Mouse (Mus musculus) midbrain, embryonic 13.5 days (tissue): Measurements from ENCODE around the gene Xrn2. TPM values are rescaled to one million over a fixed set of nuclear protein-coding genes. Genes with fewer than 3 reads are reported as not detected.

Experiments used
- ATAC-seq: fragments of 200-750 bp; cut with Nextera tagmentation; 2 replicates; pipeline ENCODE4 v1.8.0; 2017; ENCODE audit warnings: mild to moderate bottlenecking, moderate TSS enrichment, moderate library complexity
- H3K27ac ChIP-seq: fragments of 300-500 bp; sonication (generic); 2 replicates; pipeline ENCODE4 v1.5.1; 2015; ENCODE audit warnings: inconsistent platforms, mild to moderate bottlenecking, moderate library complexity
- H3K27me3 ChIP-seq: fragments of 300-500 bp; sonication (generic); 2 replicates; pipeline ENCODE4 v1.6.1; 2015; ENCODE audit warnings: mild to moderate bottlenecking, inconsistent platforms
- H3K36me3 ChIP-seq: fragments of 300-500 bp; sonication (generic); 2 replicates; pipeline ENCODE4 v1.6.1; 2015; ENCODE audit warnings: mild to moderate bottlenecking, inconsistent platforms
- H3K4me1 ChIP-seq: fragments of 300-500 bp; sonication (generic); replicated peaks from 2 replicates; pipeline ENCODE4 v1.6.1; 2015; ENCODE audit warnings: inconsistent platforms
- H3K4me2 ChIP-seq: fragments of 300-500 bp; sonication (generic); replicated peaks from 2 replicates; pipeline ENCODE4 v1.6.1; 2015; ENCODE audit warnings: moderate library complexity, mild to moderate bottlenecking, inconsistent platforms
- H3K4me3 ChIP-seq: fragments of 300-500 bp; sonication (generic); replicated peaks from 2 replicates; pipeline ENCODE4 v1.5.1; 2015; ENCODE audit warnings: mild to moderate bottlenecking, inconsistent platforms
- H3K9ac ChIP-seq: fragments of 300-500 bp; sonication (generic); replicated peaks from 2 replicates; pipeline ENCODE4 v1.6.1; 2015; ENCODE audit warnings: mild to moderate bottlenecking, inconsistent platforms
- H3K9me3 ChIP-seq: fragments of 300-500 bp; sonication (generic); 2 replicates; pipeline ENCODE4 v1.6.1; 2016; ENCODE audit warnings: mild to moderate bottlenecking, inconsistent platforms
- WGBS: fragments of 180-500 bp; shearing (Covaris S2); methylation state at CpG from one replicate; pipeline ENCODE4 v1.1.7; 2015; 5-methylcytosine and 5-hydroxymethylcytosine counted together
- polyA plus RNA-seq: library from polyadenylated mRNA; unstranded; fragments of >200 nt; fragmentation: Nextera tagmentation; extraction: Ambion mirVana; gene quantifications from 2 replicates; pipeline ENCODE4 v1.2.1, GENCODE M21; 2015

Xrn2 gene
- polyA plus RNA-seq, 1 experiment from 2014 or later, result 78.8 TPM

DNA sequence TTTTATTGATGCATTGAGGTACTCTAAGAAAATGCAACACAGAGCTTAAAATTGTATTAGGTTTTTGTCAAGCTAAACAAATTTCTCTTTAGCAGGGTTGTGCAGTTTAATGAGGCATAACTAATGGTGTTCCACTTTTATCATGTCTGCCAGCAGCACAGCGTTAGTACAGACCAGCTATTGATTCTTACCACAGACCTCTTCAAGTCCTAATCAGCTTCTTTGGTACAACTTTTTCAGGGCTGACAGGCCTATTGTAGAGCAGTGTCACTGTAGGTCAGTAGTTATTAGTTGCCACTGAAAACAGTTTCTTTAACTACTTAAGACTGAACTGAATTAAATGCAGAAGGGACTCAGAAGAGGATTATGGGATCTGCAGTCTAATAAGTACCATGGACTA, 56.3 kb downstream of the Xrn2 start:
- no peaks in the 10 kb centered on the region for H3K27me3 ChIP-seq
- no peaks in the 10 kb centered on the region for H3K9me3 ChIP-seq
- WGBS, result 13% methylated on average over 1 of the region's 1 CpGs
- H3K4me1 ChIP-seq, result no peaks in the 10 kb centered on the region; the same call in 1 of the 2 replicates
- 0 out of 2 replicates have a peak, but pooled peaks have one; percentile 20 for ATAC-seq
- no peak overlapping the region for H3K4me2 ChIP-seq
- H3K9ac ChIP-seq, result no peak overlapping the region
- no peak overlapping the region for H3K27ac ChIP-seq
- no peak overlapping the region for H3K4me3 ChIP-seq
- H3K36me3 ChIP-seq, result peaks cover 27% of the 10 kb centered on the region

DNA sequence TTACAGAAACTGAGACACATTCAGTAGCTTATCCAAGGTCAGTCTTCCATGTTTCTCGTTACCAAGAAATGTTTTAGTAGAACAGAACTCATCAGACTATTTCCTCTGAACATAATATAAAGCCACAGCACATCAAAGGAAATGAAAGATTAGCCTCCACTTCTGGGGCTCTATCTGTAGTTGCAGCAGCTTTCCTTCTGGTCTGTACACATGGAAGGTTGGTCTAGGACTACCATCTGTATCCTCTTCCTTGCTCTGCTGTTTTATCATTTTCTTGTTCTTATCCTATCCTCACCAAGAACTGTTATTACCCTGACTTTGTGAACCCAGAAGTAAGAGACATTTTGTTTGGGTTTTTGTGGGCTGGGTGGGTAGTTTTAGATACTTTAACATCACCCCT, 57.5 kb downstream of the Xrn2 start:
- H3K27ac ChIP-seq, result no peak overlapping the region
- no peaks in the 10 kb centered on the region for H3K9me3 ChIP-seq
- WGBS, result 85% methylated on average over 1 of the region's 1 CpGs
- H3K36me3 ChIP-seq, result peaks cover 27% of the 10 kb centered on the region
- H3K9ac ChIP-seq, result no peak overlapping the region
- no peak overlapping the region for H3K4me2 ChIP-seq
- H3K27me3 ChIP-seq, result no peaks in the 10 kb centered on the region
- no peaks in the 10 kb centered on the region; the same call in 1 of the 2 replicates for H3K4me1 ChIP-seq
- no peak overlapping the region for H3K4me3 ChIP-seq
- ATAC-seq, result no peak

DNA sequence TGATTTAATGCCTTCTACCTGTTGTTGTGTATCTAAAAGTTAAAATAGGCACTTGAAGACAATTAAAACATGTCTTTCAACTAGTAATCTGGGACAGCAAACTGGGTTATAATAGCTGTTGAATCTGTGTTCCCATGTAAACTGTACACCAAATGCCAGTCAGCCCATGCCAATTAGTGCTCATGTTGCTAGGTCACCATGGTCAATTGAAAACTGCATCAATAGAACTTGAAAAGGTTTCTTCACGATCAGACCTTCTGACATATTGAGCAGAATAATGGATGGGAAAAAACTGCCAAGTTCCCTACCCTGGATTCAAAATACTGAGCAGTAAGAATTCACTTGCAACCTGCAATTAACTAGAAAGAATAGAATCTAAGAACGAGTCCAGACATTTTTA, 61.2 kb downstream of the Xrn2 start:
- ATAC-seq, result no peak
- H3K9me3 ChIP-seq, result no peaks in the 10 kb centered on the region
- no peak overlapping the region for H3K9ac ChIP-seq
- peaks cover 29% of the 10 kb centered on the region for H3K36me3 ChIP-seq
- H3K4me3 ChIP-seq, result no peak overlapping the region
- no peaks in the 10 kb centered on the region; the same call in 1 of the 2 replicates for H3K4me1 ChIP-seq
- peaks cover 3% of the 10 kb centered on the region for H3K27me3 ChIP-seq
- WGBS, result 68% methylated on average over 2 of the region's 2 CpGs
- no peak overlapping the region for H3K4me2 ChIP-seq
- no peak overlapping the region for H3K27ac ChIP-seq

- Histone ChIP-seq H3K9ac (no peak overlapping the region), H3K4me1 (no peaks in the 10 kb centered on the region), H3K4me2 (no peak overlapping the region), H3K36me3 (peaks cover 25% of the 10 kb centered on the region), H3K4me3 (no peak overlapping the region), H3K27ac (no peak overlapping the region), H3K9me3 (no peaks in the 10 kb centered on the region), H3K27me3 (peaks cover 7% of the 10 kb centered on the region)
- 87% methylated on average over 4 of the region's 4 CpGs for WGBS
- ATAC-seq, result no peak
Measured at GRCm38 (mm10) chr2:147074399-147074798, 61.6 kb downstream of the Xrn2 start.

GRCm38 (mm10) chr2:147082391-147082790, 69.6 kb downstream of the Xrn2 start:
- Histone ChIP-seq H3K9me3 (no peaks in the 10 kb centered on the region), H3K4me1 (peaks cover 16% of the 10 kb centered on the region), H3K36me3 (no peaks in the 10 kb centered on the region), H3K4me3 (no peak overlapping the region), H3K27me3 (peaks cover 82% of the 10 kb centered on the region), H3K27ac (no peak overlapping the region), H3K9ac (no peak overlapping the region), H3K4me2 (no peak overlapping the region)
- WGBS, result 57% methylated on average over 4 of the region's 4 CpGs
- ATAC-seq, result no peak

- Histone ChIP-seq H3K4me3 (peak overlapping the region; percentile 40), H3K4me2 (peak overlapping the region; percentile 50), H3K9ac (peak overlapping the region; percentile 62), H3K4me1 (peaks cover 16% of the 10 kb centered on the region), H3K27ac (peak overlapping the region; percentile 70), H3K27me3 (peaks cover 91% of the 10 kb centered on the region), H3K9me3 (no peaks in the 10 kb centered on the region), H3K36me3 (no peaks in the 10 kb centered on the region)
- WGBS, result under 1% methylated on average over 72 of the region's 72 CpGs
- peak; percentile 50 for ATAC-seq
Measured at GRCm38 (mm10) chr2:147083471-147084365, 70.9 kb downstream of the Xrn2 start.

DNA sequence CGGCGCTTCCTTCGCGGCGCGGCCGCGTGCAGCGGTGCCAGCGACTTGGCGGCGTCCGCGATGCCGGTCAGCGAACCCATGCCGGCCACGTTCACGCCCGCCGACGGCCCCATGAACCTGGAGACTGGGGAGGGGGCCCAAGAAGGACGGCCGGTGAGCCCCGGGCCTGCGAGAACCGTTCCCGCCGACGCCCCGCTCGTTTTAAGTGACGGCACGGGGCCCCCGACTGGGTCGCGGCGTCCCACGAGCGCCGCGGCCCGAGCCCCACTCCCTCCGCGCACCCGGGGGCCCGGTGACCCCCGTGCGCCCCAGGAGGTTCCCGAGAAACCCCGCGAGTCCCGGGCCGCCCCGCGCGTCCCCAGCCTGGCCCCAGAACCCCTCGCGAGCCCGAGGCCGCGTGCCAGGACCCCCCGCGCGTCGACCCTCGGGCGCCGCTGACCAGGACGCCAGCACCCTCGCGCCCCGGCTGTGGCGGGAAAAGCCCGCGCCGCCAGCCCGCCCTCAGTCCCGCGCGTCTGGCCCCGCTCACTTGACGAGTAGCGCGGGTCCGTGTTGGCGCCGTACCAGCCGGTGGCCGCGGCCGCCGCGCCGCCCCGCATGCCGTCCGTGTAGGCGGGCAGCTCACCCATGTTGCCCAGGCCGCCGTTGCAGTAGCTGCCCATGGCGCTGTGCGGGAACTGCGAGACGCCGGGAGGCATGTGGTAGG, 71.7 kb downstream of the Xrn2 start:
- H3K36me3 ChIP-seq, result no peaks in the 10 kb centered on the region
- under 1% methylated on average over 96 of the region's 106 CpGs for WGBS
- peak overlapping the region; percentile 70 for H3K27ac ChIP-seq
- peaks cover 16% of the 10 kb centered on the region for H3K4me1 ChIP-seq
- peak overlapping the region; percentile 40 for H3K4me3 ChIP-seq
- peak overlapping the region; percentile 62 for H3K9ac ChIP-seq
- ATAC-seq, result peak; percentile 77
- H3K9me3 ChIP-seq, result no peaks in the 10 kb centered on the region
- H3K4me2 ChIP-seq, result peak overlapping the region; percentile 50
- peaks cover 83% of the 10 kb centered on the region for H3K27me3 ChIP-seq

DNA sequence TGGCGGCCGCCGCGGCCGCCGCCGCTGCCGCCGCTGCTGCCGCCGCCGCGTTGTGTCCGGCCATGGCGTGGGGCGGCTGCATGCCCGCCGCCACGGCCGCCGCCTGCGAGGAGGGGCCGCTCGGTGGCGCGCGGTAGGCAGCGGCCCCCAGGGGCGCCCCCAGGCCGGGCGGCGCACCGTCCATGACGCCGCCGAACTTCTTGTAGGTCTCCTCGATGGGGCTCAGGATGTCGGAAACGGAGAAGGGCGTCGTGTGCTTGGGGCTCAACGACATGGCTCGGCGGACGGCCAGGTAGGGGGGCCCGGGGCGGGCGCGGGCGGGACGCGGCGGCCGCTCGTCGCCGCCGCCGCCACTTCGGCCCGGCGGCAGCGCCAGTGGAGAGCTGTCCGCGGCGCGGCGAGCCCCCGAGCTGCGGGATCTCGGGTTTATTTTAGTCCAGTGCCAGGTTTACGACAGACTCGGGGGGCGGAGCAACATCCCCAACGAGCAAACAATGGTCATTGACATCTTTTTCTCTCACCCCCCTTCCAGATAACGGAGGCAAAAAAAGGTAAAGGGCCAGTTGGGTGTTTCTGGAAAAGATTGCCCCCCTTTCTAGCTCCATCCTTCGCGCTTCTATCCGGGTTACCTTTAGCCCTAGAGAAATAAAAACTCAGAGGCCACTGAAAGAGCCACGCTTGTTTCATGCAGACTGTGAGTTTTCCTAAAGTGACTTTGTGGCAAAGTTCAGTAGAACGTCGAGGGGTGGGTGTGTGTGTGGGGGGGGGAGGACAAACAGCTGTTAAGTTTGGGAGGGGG, 72.5 kb downstream of the Xrn2 start, which contains the start of gene Nkx2-4:
Nkx2-4 (minus strand) TSS at position 374 of the 799 bp plus-strand sequence.
- peaks cover 16% of the 10 kb centered on the region for H3K4me1 ChIP-seq
- H3K27ac ChIP-seq, result peak within 1 kb of the TSS; percentile 70
- peak within 1 kb of the TSS; percentile 50 for H3K4me2 ChIP-seq
- WGBS, result under 1% methylated on average over 79 of the region's 82 CpGs
- no peaks in the 10 kb centered on the region for H3K9me3 ChIP-seq
- peaks cover 81% of the 10 kb centered on the region for H3K27me3 ChIP-seq
- H3K36me3 ChIP-seq, result no peaks in the 10 kb centered on the region
- peak; percentile 49 for ATAC-seq
- peak within 1 kb of the TSS; percentile 62 for H3K9ac ChIP-seq
- peak within 1 kb of the TSS; percentile 40 for H3K4me3 ChIP-seq

- Histone ChIP-seq H3K4me2 (no peak overlapping the region), H3K27ac (no peak overlapping the region), H3K9ac (no peak overlapping the region), H3K9me3 (no peaks in the 10 kb centered on the region), H3K36me3 (no peaks in the 10 kb centered on the region), H3K27me3 (peaks cover 78% of the 10 kb centered on the region), H3K4me1 (peaks cover 16% of the 10 kb centered on the region), H3K4me3 (peak overlapping the region; percentile 40; the same call in 1 of the 2 replicates)
- no peak for ATAC-seq
- 4% methylated on average over 6 of the region's 6 CpGs for WGBS
Measured at GRCm38 (mm10) chr2:147085937-147086336, 73.1 kb downstream of the Xrn2 start.

- Histone ChIP-seq H3K9me3 (no peaks in the 10 kb centered on the region), H3K27me3 (peaks cover 73% of the 10 kb centered on the region)
Measured at GRCm38 (mm10) chr2:147086441-147086840, 73.6 kb downstream of the Xrn2 start.

DNA sequence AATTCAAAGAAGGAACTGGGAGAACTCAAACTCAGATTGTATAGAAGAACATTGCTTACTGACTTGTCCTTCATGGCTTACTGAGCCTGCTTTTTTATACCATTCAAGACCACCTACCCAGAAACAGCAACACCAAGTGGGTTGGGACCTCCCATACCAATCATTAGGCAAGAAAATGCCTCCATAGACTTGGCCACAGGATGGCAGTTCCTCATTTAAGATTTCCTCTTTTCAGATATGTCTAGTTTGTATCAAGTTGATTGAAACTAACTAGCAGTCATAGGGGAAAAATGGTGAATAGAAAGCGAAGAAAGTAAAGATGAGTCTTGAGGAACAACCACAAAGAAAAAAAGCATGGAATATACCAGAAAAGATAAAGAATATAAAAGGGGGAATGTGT, 106.9 kb downstream of the Xrn2 start:
- Histone ChIP-seq H3K27me3 (no peaks in the 10 kb centered on the region), H3K27ac (no peak overlapping the region), H3K4me1 (no peaks in the 10 kb centered on the region), H3K9me3 (no peaks in the 10 kb centered on the region), H3K36me3 (no peaks in the 10 kb centered on the region), H3K9ac (no peak overlapping the region), H3K4me2 (no peak overlapping the region), H3K4me3 (no peak overlapping the region)
- 89% methylated on average over 1 of the region's 1 CpGs for WGBS
- ATAC-seq, result no peak

More at GRCm38 (mm10) chr2:147086441-147086840, 73.6 kb downstream of the Xrn2 start:
- no peaks in the 10 kb centered on the region for H3K36me3 ChIP-seq
- H3K4me1 ChIP-seq, result peaks cover 16% of the 10 kb centered on the region
- WGBS, result 11% methylated on average over 5 of the region's 5 CpGs
- H3K4me2 ChIP-seq, result no peak overlapping the region
- H3K9ac ChIP-seq, result no peak overlapping the region
- no peak overlapping the region for H3K4me3 ChIP-seq
- H3K27ac ChIP-seq, result no peak overlapping the region
- ATAC-seq, result no peak
